Mouse (Mus musculus): ENCODE measurements at regions not wholly inside any gene's neighbourhood (a gene's known extent, or its start where the extent isn't known, plus 50 kb on each side); places are given as distances from the start of the nearest gene placed in this dataset.

DNA sequence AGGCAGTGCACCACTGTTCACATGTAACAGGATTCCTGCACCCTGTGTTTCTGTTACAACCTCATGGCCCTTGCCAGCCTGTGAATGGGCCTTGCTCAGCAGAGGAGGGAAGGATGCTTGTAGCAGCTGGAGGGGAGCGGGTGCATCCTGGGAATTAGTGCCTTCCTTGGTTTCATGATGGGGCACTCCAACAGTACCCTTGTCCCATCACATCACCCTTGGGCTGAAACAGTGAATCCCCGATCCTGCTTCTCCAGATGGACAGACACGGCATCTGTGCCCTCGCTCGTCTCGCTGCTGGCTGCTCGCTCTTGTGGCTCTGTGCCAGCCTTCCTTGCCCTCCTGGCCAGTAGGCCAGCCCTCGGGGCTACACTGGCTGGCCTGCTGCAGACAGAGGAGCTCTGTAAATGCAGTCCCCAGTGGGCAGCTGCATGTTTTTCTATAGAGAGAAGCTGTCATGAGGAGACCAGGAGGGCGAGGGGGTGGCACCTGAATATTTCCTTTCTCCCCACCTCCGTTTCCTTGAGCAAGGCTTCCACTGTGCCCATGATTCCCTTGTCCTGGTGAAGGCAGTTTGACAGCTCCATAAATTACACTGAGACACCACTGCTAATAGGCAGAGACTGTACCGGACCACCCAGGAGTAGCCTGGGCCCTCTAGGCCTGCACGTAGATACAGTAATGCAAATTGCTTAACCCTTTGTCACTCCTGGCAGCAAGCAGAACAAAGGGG lies 104.6 kb upstream of the Tut7 start:
- Histone ChIP-seq H3K9me3 (replicated peaks; ENCODE audit: control insufficient read depth, low read length) (no peaks in the 10 kb centered on the region), H3K4me1 (ENCODE audit: control insufficient read depth, insufficient read depth, low read length) (peaks cover 14% of the 10 kb centered on the region), H3K27me3 (replicated peaks; ENCODE audit: control insufficient read depth, insufficient read depth, low read length) (no peaks in the 10 kb centered on the region), H3K4me3 (ENCODE audit: low read depth, low read length) (no peak overlapping the region), H3K9ac (ENCODE audit: low read length) (peak overlapping the region; percentile 5; the same call in 1 of the 2 replicates), H3K36me3 (ENCODE audit: control insufficient read depth, insufficient read depth, low read length) (no peaks in the 10 kb centered on the region), H3K4me2 (ENCODE audit: low read length) (peak overlapping the region; percentile 16; the same call in 1 of the 2 replicates), H3K27ac (ENCODE audit: low read depth, low read length) (peak overlapping the region; percentile 60; the same call in 1 of the 2 replicates)
- WGBS, result 7% methylated on average over 12 of the region's 12 CpGs
- DNase-seq (ENCODE audit: low spot score) (peak; percentile 73), ATAC-seq (peak; percentile 62)

DNA sequence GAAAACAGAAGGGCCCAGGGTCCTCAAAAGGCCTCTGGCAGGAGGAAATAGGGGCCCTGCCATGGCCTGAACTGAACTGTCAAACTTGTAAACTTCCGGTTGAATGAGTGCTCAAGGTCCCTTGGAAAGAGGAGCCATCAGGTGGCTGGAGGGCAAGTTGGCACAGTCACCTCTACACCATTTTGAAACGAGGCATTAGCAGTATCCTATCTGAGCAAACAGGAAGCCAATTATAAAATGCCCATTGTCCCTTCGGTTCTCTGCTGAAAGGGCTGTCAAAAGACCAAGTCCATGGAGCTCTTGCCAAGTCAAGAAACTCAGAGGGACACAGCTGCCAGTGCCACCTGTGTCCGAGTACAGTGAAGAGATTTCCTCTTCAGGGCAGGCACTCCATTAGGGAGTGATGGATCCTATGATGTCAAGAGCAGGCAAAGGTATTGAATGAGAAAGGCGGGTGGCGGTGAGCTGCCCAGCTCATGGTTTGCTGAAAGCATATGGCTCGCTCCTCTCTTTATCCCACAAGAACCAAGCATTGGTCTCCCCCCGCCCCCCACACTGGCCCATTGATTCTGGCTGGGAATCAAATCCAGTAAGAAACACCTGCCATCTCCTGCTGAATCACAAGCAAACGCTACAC lies 103.0 kb upstream of the Tut7 start:
- no peaks in the 10 kb centered on the region for H3K27me3 ChIP-seq (replicated peaks; ENCODE audit: control insufficient read depth, insufficient read depth, low read length)
- H3K4me3 ChIP-seq (ENCODE audit: low read depth, low read length), result no peak overlapping the region
- H3K36me3 ChIP-seq (ENCODE audit: control insufficient read depth, insufficient read depth, low read length), result no peaks in the 10 kb centered on the region
- DNase-seq (ENCODE audit: low spot score) (peak; percentile 92), ATAC-seq (peak; percentile 83)
- WGBS, result 13% methylated on average over 9 of the region's 9 CpGs
- H3K27ac ChIP-seq (ENCODE audit: low read depth, low read length), result peak overlapping the region; percentile 41; the same call in 1 of the 2 replicates
- no peak overlapping the region for H3K4me2 ChIP-seq (ENCODE audit: low read length)
- no peaks in the 10 kb centered on the region for H3K9me3 ChIP-seq (replicated peaks; ENCODE audit: control insufficient read depth, low read length)
- H3K4me1 ChIP-seq (ENCODE audit: control insufficient read depth, insufficient read depth, low read length), result peaks cover 14% of the 10 kb centered on the region
- no peak overlapping the region for H3K9ac ChIP-seq (ENCODE audit: low read length)

GRCm38 (mm10) chr13:59917185-59917584 lies 94.2 kb upstream of the Tut7 start:
- H3K4me2 ChIP-seq (ENCODE audit: low read length), result no peak overlapping the region
- H3K4me3 ChIP-seq (ENCODE audit: low read depth, low read length), result no peak overlapping the region
- no peaks in the 10 kb centered on the region for H3K9me3 ChIP-seq (replicated peaks; ENCODE audit: control insufficient read depth, low read length)
- no peak for ATAC-seq
- DNase-seq (ENCODE audit: low spot score), result no peak
- no peaks in the 10 kb centered on the region for H3K36me3 ChIP-seq (ENCODE audit: control insufficient read depth, insufficient read depth, low read length)
- no peak overlapping the region for H3K27ac ChIP-seq (ENCODE audit: low read depth, low read length)
- 91% methylated on average over 5 of the region's 5 CpGs for WGBS
- H3K27me3 ChIP-seq (replicated peaks; ENCODE audit: control insufficient read depth, insufficient read depth, low read length), result no peaks in the 10 kb centered on the region
- no peaks in the 10 kb centered on the region for H3K4me1 ChIP-seq (ENCODE audit: control insufficient read depth, insufficient read depth, low read length)
- H3K9ac ChIP-seq (ENCODE audit: low read length), result no peak overlapping the region

DNA sequence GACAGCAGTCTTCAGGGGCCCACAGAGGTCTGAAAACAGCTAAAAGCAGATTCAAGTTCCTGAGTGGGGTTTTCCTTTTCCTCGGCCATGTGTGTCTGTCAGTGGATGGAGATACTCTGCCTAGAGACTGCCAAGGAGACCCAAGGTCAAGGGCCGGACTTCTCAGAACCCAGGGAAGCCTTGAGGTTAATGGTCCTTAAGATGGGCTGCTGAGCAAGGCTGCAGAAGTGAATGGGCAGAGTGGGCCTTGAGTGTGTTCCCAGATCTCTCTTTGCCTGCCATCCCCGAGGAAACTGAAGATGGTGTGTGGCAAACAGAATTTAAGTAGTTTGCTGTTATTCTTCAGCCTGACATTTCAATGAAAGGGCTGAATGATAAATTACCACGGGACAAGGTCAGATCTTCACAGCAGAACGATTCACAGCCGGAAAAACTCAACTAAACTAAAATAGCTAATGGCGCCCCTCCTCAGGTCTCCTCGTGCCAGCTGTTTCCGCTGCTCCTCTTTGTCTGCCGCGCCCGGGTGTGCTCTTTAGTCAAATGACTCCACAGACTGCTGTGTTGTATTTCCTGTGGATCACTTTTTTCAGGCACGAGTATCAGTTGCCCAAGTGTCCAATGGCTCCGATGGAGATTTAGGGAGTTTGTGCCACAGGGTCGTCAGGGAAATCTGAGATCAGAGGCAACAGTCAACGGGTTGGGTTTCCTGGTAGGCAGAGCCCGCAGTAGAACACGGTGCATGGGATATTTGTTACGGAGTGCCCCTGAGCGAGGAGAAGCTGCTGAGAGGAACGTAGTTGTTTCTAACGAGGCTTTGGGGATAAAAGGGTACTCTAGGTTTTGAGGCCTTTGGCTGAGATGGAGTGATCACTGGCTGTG lies 93.5 kb upstream of the Tut7 start:
- ATAC-seq (no peak), DNase-seq (ENCODE audit: low spot score) (no peak)
- Histone ChIP-seq H3K27ac (ENCODE audit: low read depth, low read length) (no peak overlapping the region), H3K27me3 (replicated peaks; ENCODE audit: control insufficient read depth, insufficient read depth, low read length) (no peaks in the 10 kb centered on the region), H3K36me3 (ENCODE audit: control insufficient read depth, insufficient read depth, low read length) (no peaks in the 10 kb centered on the region), H3K4me3 (ENCODE audit: low read depth, low read length) (no peak overlapping the region), H3K9me3 (replicated peaks; ENCODE audit: control insufficient read depth, low read length) (no peaks in the 10 kb centered on the region), H3K4me2 (ENCODE audit: low read length) (no peak overlapping the region), H3K4me1 (ENCODE audit: control insufficient read depth, insufficient read depth, low read length) (no peaks in the 10 kb centered on the region), H3K9ac (ENCODE audit: low read length) (no peak overlapping the region)
- 83% methylated on average over 22 of the region's 22 CpGs for WGBS

DNA sequence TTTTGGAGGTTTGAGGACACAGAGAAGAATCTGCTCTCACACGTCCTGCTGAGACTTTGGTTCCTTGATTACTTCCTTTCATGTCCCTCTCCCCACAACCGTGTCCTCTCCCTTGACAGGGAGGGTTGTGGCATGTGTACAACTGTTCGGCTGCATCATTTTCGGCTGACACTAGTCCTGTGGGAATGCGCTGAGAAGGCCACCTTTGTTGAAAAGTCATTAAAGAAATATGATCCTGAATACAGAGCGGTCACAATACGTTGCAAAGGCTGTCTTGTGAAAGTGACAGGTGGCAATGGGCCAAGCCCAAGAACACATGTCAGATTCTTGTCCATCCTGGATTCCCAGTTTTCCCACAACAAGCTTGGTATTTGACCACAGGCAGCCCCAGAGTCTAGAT lies 92.8 kb upstream of the Tut7 start:
- 90% methylated on average over 7 of the region's 7 CpGs for WGBS
- Histone ChIP-seq H3K36me3 (ENCODE audit: control insufficient read depth, insufficient read depth, low read length) (no peaks in the 10 kb centered on the region), H3K4me2 (ENCODE audit: low read length) (no peak overlapping the region), H3K27ac (ENCODE audit: low read depth, low read length) (no peak overlapping the region), H3K9me3 (replicated peaks; ENCODE audit: control insufficient read depth, low read length) (no peaks in the 10 kb centered on the region), H3K9ac (ENCODE audit: low read length) (no peak overlapping the region), H3K4me1 (ENCODE audit: control insufficient read depth, insufficient read depth, low read length) (peaks cover 3% of the 10 kb centered on the region), H3K4me3 (ENCODE audit: low read depth, low read length) (no peak overlapping the region), H3K27me3 (replicated peaks; ENCODE audit: control insufficient read depth, insufficient read depth, low read length) (no peaks in the 10 kb centered on the region)
- no peak for DNase-seq (ENCODE audit: low spot score)
- ATAC-seq, result no peak

DNA sequence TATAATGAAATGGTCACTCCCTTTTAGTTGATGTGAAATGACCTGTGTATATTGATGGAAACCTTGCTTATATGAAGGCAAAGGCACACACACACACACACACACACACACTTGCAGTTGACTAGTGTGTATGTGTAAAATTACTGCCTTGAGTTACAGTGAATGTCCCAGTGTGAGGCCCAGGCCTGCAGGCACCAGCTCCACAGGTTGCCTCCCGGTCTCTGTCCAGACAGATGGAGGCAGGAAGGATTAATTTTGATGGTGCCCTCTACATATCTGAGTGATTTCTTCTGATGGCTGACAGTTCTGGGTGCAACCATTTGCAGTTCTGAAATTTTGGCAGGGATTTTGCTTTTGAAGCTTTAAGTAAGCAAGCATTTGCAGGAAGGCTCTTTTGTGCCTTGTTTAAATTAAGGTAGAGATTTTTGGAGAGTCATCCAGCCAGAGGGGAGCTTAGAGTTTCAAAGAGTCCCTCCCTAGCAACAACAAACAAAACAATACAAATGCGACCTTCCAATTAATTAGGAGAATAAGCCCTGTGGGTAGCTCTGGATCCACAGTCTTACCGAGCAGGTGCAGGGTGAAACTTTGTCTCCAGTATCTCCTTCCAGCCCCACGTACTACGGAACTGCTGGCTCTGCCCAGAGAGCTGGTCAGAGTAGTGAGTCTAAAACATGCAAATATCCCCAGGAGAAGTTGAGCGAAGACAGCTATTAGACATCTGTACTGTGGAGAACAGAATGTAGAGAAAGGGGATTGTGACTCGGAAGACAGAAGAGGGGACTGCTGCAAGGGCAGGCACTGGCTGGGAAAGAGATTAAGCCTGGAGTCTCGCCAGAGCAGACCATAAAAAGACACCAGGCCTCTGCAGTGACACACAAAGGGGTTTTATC lies 87.5 kb upstream of the Tut7 start:
- DNase-seq (ENCODE audit: low spot score) (peak; percentile 56), ATAC-seq (peak; percentile 50; the same call in 1 of the 2 replicates)
- peak overlapping the region; percentile 52 for H3K27ac ChIP-seq (ENCODE audit: low read depth, low read length)
- H3K9ac ChIP-seq (ENCODE audit: low read length), result 0 out of 2 replicates have a peak overlapping the region, but pooled peaks have one; percentile 2
- H3K36me3 ChIP-seq (ENCODE audit: control insufficient read depth, insufficient read depth, low read length), result no peaks in the 10 kb centered on the region
- H3K9me3 ChIP-seq (replicated peaks; ENCODE audit: control insufficient read depth, low read length), result no peaks in the 10 kb centered on the region
- H3K4me3 ChIP-seq (ENCODE audit: low read depth, low read length), result no peak overlapping the region
- 4% methylated on average over 8 of the region's 8 CpGs for WGBS
- peaks cover 9% of the 10 kb centered on the region for H3K4me1 ChIP-seq (ENCODE audit: control insufficient read depth, insufficient read depth, low read length)
- H3K4me2 ChIP-seq (ENCODE audit: low read length), result no peak overlapping the region
- no peaks in the 10 kb centered on the region for H3K27me3 ChIP-seq (replicated peaks; ENCODE audit: control insufficient read depth, insufficient read depth, low read length)

DNA sequence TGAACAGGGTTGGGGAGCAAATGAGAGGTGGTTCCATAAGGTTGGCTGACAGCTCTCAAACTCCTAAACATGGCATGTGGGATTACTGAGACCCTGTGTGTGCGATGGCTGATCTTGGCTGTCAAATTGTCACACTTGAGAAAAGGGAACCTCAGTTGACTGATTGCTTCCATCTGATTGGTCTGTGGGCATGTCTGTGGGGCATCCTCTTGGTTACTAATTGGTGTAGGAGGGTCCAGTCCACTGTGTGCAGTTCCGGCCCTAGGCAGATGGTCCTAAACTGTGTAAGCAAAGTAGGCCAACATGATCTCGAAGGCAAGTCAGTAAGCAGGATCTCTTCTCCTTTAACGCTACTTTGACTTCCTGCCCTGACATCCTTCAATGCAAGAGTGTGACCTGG lies 86.5 kb upstream of the Tut7 start:
- DNase-seq (ENCODE audit: low spot score) (no peak), ATAC-seq (no peak)
- H3K9me3 ChIP-seq (replicated peaks; ENCODE audit: control insufficient read depth, low read length), result no peaks in the 10 kb centered on the region
- peaks cover 9% of the 10 kb centered on the region for H3K4me1 ChIP-seq (ENCODE audit: control insufficient read depth, insufficient read depth, low read length)
- no peak overlapping the region for H3K27ac ChIP-seq (ENCODE audit: low read depth, low read length)
- no peaks in the 10 kb centered on the region for H3K36me3 ChIP-seq (ENCODE audit: control insufficient read depth, insufficient read depth, low read length)
- no peak overlapping the region for H3K4me3 ChIP-seq (ENCODE audit: low read depth, low read length)
- H3K9ac ChIP-seq (ENCODE audit: low read length), result no peak overlapping the region
- no peak overlapping the region for H3K4me2 ChIP-seq (ENCODE audit: low read length)
- H3K27me3 ChIP-seq (replicated peaks; ENCODE audit: control insufficient read depth, insufficient read depth, low read length), result no peaks in the 10 kb centered on the region
- 89% methylated on average over 4 of the region's 4 CpGs for WGBS

DNA sequence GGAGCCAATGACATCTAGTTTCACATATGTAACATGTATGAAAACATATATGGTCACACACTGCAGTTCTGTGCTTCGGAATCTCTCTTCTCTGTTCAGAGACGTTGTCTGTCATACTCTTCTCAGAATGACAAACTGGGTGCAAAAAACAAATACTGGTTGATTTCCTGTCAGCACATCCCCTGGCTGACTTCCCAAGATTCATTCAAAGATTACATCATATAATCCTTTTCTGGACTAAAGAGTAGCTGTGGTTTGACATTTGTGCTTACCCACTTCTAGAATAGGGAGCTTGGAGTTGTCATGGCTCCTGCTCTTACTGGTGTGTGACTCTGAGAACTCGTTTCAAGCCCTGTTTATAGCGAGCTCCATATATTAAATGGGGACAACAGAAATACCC lies 85.8 kb upstream of the Tut7 start:
- DNase-seq (ENCODE audit: low spot score), result no peak
- H3K9me3 ChIP-seq (replicated peaks; ENCODE audit: control insufficient read depth, low read length), result no peaks in the 10 kb centered on the region
- WGBS, result 85% methylated on average over 4 of the region's 4 CpGs
- no peak overlapping the region for H3K4me3 ChIP-seq (ENCODE audit: low read depth, low read length)
- no peak overlapping the region for H3K4me2 ChIP-seq (ENCODE audit: low read length)
- no peak for ATAC-seq
- H3K36me3 ChIP-seq (ENCODE audit: control insufficient read depth, insufficient read depth, low read length), result no peaks in the 10 kb centered on the region
- no peaks in the 10 kb centered on the region for H3K27me3 ChIP-seq (replicated peaks; ENCODE audit: control insufficient read depth, insufficient read depth, low read length)
- H3K27ac ChIP-seq (ENCODE audit: low read depth, low read length), result no peak overlapping the region
- peaks cover 9% of the 10 kb centered on the region for H3K4me1 ChIP-seq (ENCODE audit: control insufficient read depth, insufficient read depth, low read length)
- H3K9ac ChIP-seq (ENCODE audit: low read length), result no peak overlapping the region
